Mouse (Mus musculus) erythroblast, embryonic 14.5 days (primary cell): ENCODE measurements around the gene 1500015O10Rik. TPM values are rescaled to one million over a fixed set of nuclear protein-coding genes. Genes with fewer than 3 reads are reported as not detected.

Experiments
- H3K27me3 ChIP-seq: 2 replicates; pipeline ENCODE4 v1.6.1; 2012; ENCODE audit warnings: inconsistent platforms; ENCODE audit not compliant: control insufficient read depth
- H3K36me3 ChIP-seq: 2 replicates; pipeline ENCODE4 v1.6.1; 2012; ENCODE audit warnings: mild to moderate bottlenecking, inconsistent platforms; ENCODE audit not compliant: control insufficient read depth
- H3K4me1 ChIP-seq: 2 replicates; pipeline ENCODE4 v1.6.1; 2012; ENCODE audit warnings: inconsistent platforms; ENCODE audit not compliant: control insufficient read depth
- H3K4me3 ChIP-seq: replicated peaks from 2 replicates; pipeline ENCODE3; 2012; ENCODE audit warnings: moderate library complexity, mild to moderate bottlenecking, inconsistent platforms
- H3K9me3 ChIP-seq: 2 replicates; pipeline ENCODE4 v1.6.1; 2012; ENCODE audit warnings: low read length, inconsistent platforms, mixed read lengths; ENCODE audit not compliant: control insufficient read depth
- GATA1 ChIP-seq: IDR thresholded peaks from 2 replicates; pipeline ENCODE4 v1.6.1; 2012; ENCODE audit warnings: low read length, inconsistent platforms, mixed read lengths
- TAL1 ChIP-seq: IDR thresholded peaks from 3 replicates; pipeline ENCODE4 v1.6.1; 2012; ENCODE audit warnings: low read length, inconsistent platforms, mixed read lengths
- polyA plus RNA-seq: library from polyadenylated mRNA; stranded (reverse); fragments of >175 nt; gene quantifications from 2 replicates; pipeline ENCODE4 v1.2.3, GENCODE M21; 2012

Gene 1500015O10Rik
- not detected in 2 replicates for polyA plus RNA-seq

DNA sequence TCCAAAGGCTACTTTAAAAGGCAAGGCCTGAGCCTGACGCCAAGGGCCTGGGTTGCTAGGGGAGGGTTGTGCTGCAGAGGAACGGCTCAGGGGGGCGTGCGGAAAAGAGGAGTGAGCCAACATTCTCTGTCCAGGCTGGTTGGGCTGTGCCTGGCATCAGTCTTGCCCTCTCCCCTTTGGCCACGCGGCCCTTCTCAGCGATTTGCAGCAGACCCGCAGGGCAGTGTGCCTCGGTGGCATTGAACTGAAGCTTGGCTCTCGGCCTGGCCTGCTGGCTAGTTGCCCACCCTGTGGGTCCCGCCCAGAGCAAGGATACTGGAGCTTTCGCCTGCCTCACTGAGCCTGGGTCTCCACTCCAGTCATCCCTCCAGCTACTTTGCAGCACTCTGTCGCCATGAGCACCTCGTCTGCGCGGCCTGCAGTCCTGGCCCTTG lies at the start of gene 1500015O10Rik:
1500015O10Rik (plus strand) TSS at position 112 of the 434 bp plus-strand sequence.
- Histone ChIP-seq H3K27me3 (no peaks in the 10 kb centered on the region), H3K36me3 (no peaks in the 10 kb centered on the region), H3K4me1 (no peaks in the 10 kb centered on the region), H3K9me3 (no peaks in the 10 kb centered on the region), H3K4me3 (no peak within 1 kb of the TSS)
- TF ChIP-seq TAL1 (no peak), GATA1 (no peak)

GRCm38 (mm10) chr1:43689983-43690382 lies 40.4 kb upstream of the 1500015O10Rik start:
- no peaks in the 10 kb centered on the region for H3K4me1 ChIP-seq
- TF ChIP-seq GATA1: no peak
- no peak for TF ChIP-seq TAL1
- no peak overlapping the region for H3K4me3 ChIP-seq
- peaks cover 12% of the 10 kb centered on the region for H3K9me3 ChIP-seq
- H3K36me3 ChIP-seq: no peaks in the 10 kb centered on the region
- no peaks in the 10 kb centered on the region for H3K27me3 ChIP-seq

- no peak for TF ChIP-seq GATA1
- TF ChIP-seq TAL1: no peak
- peaks cover 12% of the 10 kb centered on the region for H3K9me3 ChIP-seq
- no peaks in the 10 kb centered on the region for H3K27me3 ChIP-seq
- no peaks in the 10 kb centered on the region for H3K36me3 ChIP-seq
- no peaks in the 10 kb centered on the region for H3K4me1 ChIP-seq
- no peak overlapping the region for H3K4me3 ChIP-seq
These were observed 39.9 kb upstream of the 1500015O10Rik start for GRCm38 (mm10) chr1:43690507-43690906.

DNA sequence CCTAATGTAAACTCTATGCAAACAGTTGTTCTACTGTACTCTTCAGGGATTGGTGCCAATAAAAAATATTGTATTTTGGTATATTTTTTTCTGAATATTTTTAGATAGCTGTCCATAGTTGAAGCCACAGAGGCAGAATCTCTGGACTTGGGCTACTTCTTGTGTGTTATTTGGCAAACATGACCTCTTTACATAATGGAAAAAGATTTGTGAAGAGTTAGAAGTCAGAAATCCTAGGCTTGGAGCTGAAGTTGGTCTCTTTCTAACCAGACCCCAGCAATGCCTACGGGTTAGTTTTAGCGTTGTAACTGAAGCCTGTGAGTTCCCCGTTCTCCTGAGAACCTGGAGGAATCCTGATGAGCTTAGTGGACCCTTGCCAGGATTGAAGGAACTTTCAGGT lies 36.3 kb upstream of the 1500015O10Rik start:
- Histone ChIP-seq H3K36me3 (no peaks in the 10 kb centered on the region), H3K4me1 (no peaks in the 10 kb centered on the region), H3K4me3 (no peak overlapping the region), H3K27me3 (no peaks in the 10 kb centered on the region), H3K9me3 (no peaks in the 10 kb centered on the region; the same call in 1 of the 2 replicates)
- TF ChIP-seq TAL1: no peak
- TF ChIP-seq GATA1: no peak

DNA sequence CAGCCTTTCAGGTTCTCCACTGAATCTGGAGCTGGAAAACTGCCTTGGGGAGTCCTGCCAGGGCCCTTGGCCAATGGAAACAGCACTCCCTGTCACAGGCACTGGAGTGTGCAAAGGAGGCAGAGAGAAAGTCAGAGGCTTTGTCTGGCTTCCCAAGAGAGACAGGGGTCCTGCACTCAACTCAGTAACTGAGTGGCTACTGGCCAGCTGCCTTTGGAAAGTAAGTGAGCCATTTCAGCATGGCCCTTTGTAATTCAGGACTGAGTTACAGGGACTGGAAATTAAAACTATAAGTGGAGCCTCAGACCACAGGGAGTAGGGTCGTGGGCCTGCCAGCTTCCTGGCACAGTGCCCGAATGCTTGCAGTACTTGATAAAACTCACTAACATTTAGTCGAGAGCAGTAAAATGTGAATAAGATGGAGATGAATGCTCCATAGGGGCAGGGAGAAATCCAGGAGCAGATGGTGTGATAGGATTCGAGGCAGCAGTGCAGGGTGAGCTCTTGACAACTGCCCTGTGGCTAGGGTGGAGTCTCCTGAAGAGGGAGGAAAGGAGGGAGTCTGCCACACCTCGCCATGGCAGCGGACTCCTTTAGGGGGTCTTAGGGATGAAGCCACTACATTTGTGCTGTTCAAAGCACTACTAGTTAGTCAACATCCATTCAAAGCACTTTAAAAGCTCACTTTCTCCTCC lies 35.4 kb upstream of the 1500015O10Rik start:
- TF ChIP-seq GATA1: no peak
- TF ChIP-seq TAL1: no peak

GRCm38 (mm10) chr1:43698577-43699000 lies 31.8 kb upstream of the 1500015O10Rik start:
- Histone ChIP-seq H3K36me3 (no peaks in the 10 kb centered on the region), H3K27me3 (no peaks in the 10 kb centered on the region), H3K4me1 (no peaks in the 10 kb centered on the region), H3K4me3 (no peak overlapping the region), H3K9me3 (no peaks in the 10 kb centered on the region)
- TF ChIP-seq GATA1 (no peak), TAL1 (no peak)

More for the DNA sequence above, 35.4 kb upstream of the 1500015O10Rik start:
- H3K27me3 ChIP-seq: no peaks in the 10 kb centered on the region
- no peaks in the 10 kb centered on the region; the same call in 1 of the 2 replicates for H3K9me3 ChIP-seq
- H3K4me3 ChIP-seq: no peak overlapping the region
- H3K4me1 ChIP-seq: no peaks in the 10 kb centered on the region
- no peaks in the 10 kb centered on the region for H3K36me3 ChIP-seq

DNA sequence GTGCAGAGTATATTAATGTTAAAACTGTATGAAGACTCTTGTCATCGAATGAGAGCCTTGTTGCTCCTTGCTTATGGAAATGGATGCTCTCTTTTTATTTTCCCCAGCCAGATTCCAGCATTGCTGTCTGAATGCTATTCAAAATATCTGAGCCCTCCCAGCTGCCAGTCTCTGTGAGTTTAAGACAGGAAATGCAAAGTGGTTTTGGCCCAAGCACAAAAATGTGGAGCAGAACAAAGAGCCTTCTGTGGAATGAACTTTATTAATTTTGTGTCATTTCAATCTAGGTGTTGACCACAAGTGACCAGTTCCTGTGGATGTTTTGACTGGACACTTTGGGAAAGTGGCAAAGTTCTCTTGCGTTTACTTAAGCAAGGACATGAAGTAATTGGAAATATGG lies 15.6 kb upstream of the 1500015O10Rik start:
- H3K27me3 ChIP-seq: no peaks in the 10 kb centered on the region
- no peak overlapping the region for H3K4me3 ChIP-seq
- TF ChIP-seq GATA1: no peak
- TF ChIP-seq TAL1: no peak
- H3K9me3 ChIP-seq: no peaks in the 10 kb centered on the region
- H3K36me3 ChIP-seq: no peaks in the 10 kb centered on the region
- H3K4me1 ChIP-seq: no peaks in the 10 kb centered on the region

DNA sequence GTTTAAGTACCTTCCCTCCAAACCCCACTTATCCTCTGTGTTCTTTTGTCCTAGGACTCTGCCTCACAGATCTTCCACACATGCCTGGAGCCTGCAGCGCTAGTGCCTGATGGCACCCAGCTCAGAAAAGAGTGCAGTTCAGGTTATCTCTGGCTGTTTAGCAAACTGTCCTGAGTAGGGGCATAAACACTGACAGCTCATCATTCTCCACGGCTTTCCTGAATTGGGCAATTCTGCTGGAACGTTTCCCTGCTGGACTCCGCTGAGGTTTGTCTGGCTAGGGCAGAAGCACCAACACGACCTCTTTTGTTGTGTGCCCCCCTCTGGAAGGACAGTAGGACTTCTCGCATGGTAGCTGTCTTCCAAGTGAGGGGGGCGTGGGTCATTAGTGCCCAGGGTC lies 12.4 kb upstream of the 1500015O10Rik start:
- Histone ChIP-seq H3K36me3 (no peaks in the 10 kb centered on the region), H3K27me3 (no peaks in the 10 kb centered on the region), H3K9me3 (no peaks in the 10 kb centered on the region), H3K4me3 (no peak overlapping the region), H3K4me1 (no peaks in the 10 kb centered on the region)
- TF ChIP-seq GATA1: no peak
- no peak for TF ChIP-seq TAL1

DNA sequence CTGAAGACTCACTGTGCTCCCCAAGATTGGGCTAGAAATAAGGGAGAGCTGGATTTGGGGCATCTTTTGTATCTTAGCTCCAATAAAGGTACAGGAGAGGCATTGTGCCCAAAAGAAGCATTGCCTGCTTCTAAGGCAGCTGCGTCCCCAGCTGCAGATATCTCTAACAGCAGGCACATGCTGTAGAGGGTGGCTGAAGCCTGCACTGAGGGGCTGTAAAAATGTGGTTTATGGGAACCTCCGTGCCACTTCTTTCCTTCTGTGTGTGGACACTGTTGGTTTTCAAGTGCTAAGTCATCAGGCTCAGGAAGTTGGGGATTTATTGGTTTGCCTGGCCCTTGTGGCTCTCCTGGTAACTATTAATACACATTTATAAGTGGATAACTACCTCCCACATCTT lies 11.6 kb upstream of the 1500015O10Rik start:
- Histone ChIP-seq H3K4me1 (no peaks in the 10 kb centered on the region), H3K27me3 (no peaks in the 10 kb centered on the region), H3K36me3 (no peaks in the 10 kb centered on the region), H3K4me3 (no peak overlapping the region), H3K9me3 (no peaks in the 10 kb centered on the region)
- TF ChIP-seq GATA1 (no peak), TAL1 (no peak)

- Histone ChIP-seq H3K36me3 (no peaks in the 10 kb centered on the region), H3K4me3 (no peak overlapping the region), H3K4me1 (no peaks in the 10 kb centered on the region), H3K27me3 (no peaks in the 10 kb centered on the region), H3K9me3 (no peaks in the 10 kb centered on the region)
- no peak for TF ChIP-seq TAL1
These were observed 7.9 kb upstream of the 1500015O10Rik start for GRCm38 (mm10) chr1:43722459-43722858.
